Mouse (Mus musculus) liver, adult 2 months (tissue): Measurements from ENCODE around the gene Cfl1.

Experiments used
- CTCF ChIP-seq: fragments of 200-500 bp; IDR thresholded peaks from 2 replicates; pipeline ENCODE4 v1.5.1; 2011; ENCODE audit warnings: low read depth, low read length, control low read depth
- POLR2A ChIP-seq: fragments of 200-500 bp; IDR thresholded peaks from 2 replicates; pipeline ENCODE4 v1.6.1; 2011; ENCODE audit warnings: low read length, control low read depth; ENCODE audit not compliant: insufficient read depth; ENCODE audit errors: extremely low read depth

GRCm38 (mm10) chr19:5460465-5460911 is 29.8 kb upstream of the Cfl1 start, which contains the start of gene Fibp:
- TF ChIP-seq CTCF (no peak), POLR2A (peak; percentile 49; the same call in 1 of the 2 replicates)
